Mouse (Mus musculus) testis, adult 2 months (tissue): Measurements from ENCODE around the gene Mbip. TPM values are rescaled to one million over a fixed set of nuclear protein-coding genes. Genes with fewer than 3 reads are reported as not detected.

Experiments
- H3K27ac ChIP-seq: fragments of 200-500 bp; 2 replicates; pipeline ENCODE4 v1.5.1; 2012; ENCODE audit warnings: low read depth, low read length; ENCODE audit not compliant: control insufficient read depth, insufficient read depth
- H3K27me3 ChIP-seq: fragments of 200-500 bp; 2 replicates; pipeline ENCODE4 v1.6.1; 2012; ENCODE audit warnings: mild to moderate bottlenecking, low read length, moderate library complexity; ENCODE audit not compliant: control insufficient read depth, insufficient read depth
- H3K36me3 ChIP-seq: fragments of 200-500 bp; 2 replicates; pipeline ENCODE4 v1.6.1; 2012; ENCODE audit warnings: mild to moderate bottlenecking, low read length; ENCODE audit not compliant: control insufficient read depth, insufficient read depth
- H3K4me1 ChIP-seq: fragments of 200-500 bp; 2 replicates; pipeline ENCODE4 v1.6.1; 2012; ENCODE audit warnings: low read length; ENCODE audit not compliant: control insufficient read depth, insufficient read depth
- H3K4me3 ChIP-seq: fragments of 200-500 bp; 2 replicates; pipeline ENCODE4 v1.5.1; 2012; ENCODE audit warnings: low read depth, mild to moderate bottlenecking, low read length, moderate library complexity, mixed read lengths; ENCODE audit not compliant: control insufficient read depth
- CTCF ChIP-seq: fragments of 200-500 bp; IDR thresholded peaks from 2 replicates; pipeline ENCODE4 v1.5.1; 2012; ENCODE audit warnings: low read depth, mild to moderate bottlenecking, inconsistent platforms, low read length, moderate library complexity; ENCODE audit not compliant: control insufficient read depth, insufficient read depth, insufficient replicate concordance
- POLR2A ChIP-seq: fragments of 200-500 bp; IDR thresholded peaks from 2 replicates; pipeline ENCODE4 v1.6.1; 2012; ENCODE audit warnings: low read depth, mild to moderate bottlenecking, inconsistent platforms, low read length, moderate library complexity; ENCODE audit not compliant: control insufficient read depth
- polyA plus RNA-seq: library from polyadenylated mRNA; depleted of rRNA; stranded (reverse); fragments of >200 nt; gene quantifications from 2 replicates; pipeline ENCODE4 v1.2.3, GENCODE M21; 2012; rRNA removed

Gene Mbip
- 6.4 and 10.1 TPM in 2 replicates for polyA plus RNA-seq

DNA sequence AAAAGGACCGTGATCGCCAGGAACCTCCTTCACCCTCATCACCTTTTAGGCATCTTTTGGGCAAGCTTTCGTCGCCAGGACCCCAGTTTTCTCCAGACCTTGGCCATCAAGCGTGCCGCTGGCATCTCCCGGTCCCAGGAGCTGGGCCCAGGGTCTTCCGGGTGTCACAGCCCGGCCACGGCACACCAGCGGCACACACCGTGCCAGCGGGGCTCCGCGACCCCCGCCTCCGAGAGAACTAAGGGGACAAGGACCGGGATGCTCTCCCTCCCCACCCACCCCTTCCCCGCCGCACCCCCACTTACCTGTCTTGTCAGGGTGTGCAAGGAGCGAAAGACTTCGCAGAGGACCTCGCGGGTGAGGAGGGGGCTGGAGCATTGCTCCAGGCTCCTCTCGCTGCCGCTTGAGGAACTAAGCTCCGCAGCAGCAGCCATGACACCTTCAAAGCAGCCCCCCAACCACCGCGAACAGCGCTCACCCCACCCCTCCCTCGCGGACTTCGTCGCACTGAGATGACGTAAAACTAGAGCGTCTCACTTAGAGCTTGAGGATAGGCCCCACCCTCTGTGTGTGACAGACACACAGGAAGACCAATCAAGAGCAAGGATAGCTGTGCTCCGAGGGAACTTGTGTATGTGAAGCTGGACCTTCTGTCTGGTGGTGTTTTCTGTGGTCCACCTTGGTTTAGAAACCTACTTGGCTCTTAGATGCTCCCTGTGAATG lies at the start of gene Mbip:
Gene Mbip, minus strand, starts transcription at position 528 of the 723 bp plus-strand sequence.
- Histone ChIP-seq H3K4me1 (no peaks in the 10 kb centered on the region), H3K27ac (peak within 1 kb of the TSS; percentile 5; the same call in 1 of the 2 replicates), H3K36me3 (no peaks in the 10 kb centered on the region), H3K27me3 (no peaks in the 10 kb centered on the region), H3K4me3 (peak within 1 kb of the TSS; percentile 96)
- TF ChIP-seq CTCF (no peak), POLR2A (peak; percentile 87)

DNA sequence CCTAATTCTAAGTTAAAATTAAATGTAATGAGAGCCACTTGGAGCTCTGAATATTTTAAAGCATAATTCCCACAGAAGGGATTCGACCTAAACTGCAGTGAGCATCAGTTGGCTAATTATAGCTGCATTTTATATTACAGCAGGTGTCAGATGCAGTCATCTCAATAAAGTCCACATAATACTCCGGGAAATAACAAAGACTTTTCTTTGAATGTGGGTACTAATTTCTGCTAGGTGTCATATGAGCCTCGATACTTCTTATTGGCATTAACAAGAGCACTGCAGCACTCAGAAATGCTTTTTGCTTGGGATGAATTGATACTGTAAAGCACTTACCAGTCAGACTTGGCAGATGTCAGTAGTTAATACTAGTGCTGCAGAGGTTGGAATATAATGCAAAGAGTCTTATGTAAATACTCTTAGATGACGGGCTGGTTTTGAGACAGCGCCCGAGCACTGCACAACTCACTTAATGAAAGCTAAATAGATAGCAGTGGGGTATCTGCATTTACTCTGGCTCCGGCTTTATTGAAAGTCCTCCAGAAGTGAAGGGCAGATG lies 42.0 kb upstream of the Mbip start:
- TF ChIP-seq CTCF (no peak), POLR2A (no peak)
- Histone ChIP-seq H3K36me3 (no peaks in the 10 kb centered on the region), H3K4me3 (no peak overlapping the region), H3K4me1 (no peaks in the 10 kb centered on the region), H3K27me3 (no peaks in the 10 kb centered on the region), H3K27ac (no peak overlapping the region)

DNA sequence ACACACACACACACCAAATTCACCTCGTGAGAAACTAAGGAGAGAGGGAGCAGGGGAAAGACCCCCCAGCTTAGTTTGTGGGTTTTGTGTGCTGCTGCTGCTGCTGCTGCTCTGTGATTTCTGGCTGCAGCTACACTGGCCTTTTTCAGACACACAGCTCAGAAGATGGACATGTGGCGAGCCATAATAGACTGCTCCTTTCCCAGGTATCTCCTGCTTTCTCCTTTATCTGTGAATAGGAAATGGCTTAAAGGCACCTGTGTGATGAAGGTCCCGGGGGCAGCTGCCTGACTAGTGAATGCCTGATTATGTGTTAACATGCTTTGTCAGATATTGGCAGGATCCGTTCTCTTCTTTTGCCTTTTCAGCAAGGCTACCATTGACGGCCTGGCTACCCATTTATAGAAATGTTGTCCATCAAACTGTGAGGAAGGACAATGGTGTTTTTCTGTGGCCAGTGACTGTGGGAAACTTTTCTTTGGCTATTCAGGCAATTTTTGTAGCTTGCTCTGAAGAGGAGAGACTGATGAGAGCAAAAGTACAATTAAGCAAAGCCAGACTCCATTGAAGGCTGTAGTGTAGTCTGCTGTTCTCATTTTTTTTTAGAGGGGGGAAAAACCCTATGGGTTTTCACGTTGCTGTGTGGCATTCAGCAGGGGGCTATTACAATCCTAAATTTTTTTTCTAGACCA lies 41.4 kb upstream of the Mbip start:
- Histone ChIP-seq H3K4me3 (no peak overlapping the region), H3K27ac (no peak overlapping the region), H3K36me3 (no peaks in the 10 kb centered on the region)

DNA sequence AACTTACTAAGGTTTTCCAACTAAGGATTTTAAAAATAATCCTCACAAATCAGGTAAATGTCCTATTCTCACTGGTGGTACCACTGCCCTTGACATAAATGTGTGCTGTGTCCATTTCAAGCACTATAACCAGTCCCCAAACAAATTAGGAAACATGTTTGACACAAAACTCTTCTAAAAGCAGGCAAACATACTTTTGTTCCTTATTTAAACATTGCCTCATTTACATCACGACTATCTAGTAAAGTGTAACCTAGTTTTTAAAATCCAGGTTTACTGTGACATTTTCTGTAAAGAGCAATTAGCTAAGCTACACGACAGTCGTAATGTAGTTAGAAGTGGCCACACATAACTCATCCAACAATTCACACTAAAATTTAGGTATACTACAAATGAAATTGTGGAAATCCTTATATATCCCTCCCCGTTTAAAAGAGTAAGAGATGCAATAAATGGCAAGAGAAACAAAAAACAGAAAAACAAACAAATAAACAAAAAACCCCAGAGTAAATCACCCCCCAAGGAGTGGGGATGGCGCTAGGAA lies 851 bp downstream of the Mbip start:
- peak overlapping the region; percentile 5; the same call in 1 of the 2 replicates for H3K27ac ChIP-seq

More for the DNA sequence above, 41.4 kb upstream of the Mbip start:
- Histone ChIP-seq H3K27me3 (no peaks in the 10 kb centered on the region), H3K4me1 (no peaks in the 10 kb centered on the region)
- no peak for TF ChIP-seq CTCF
- TF ChIP-seq POLR2A = no peak

DNA sequence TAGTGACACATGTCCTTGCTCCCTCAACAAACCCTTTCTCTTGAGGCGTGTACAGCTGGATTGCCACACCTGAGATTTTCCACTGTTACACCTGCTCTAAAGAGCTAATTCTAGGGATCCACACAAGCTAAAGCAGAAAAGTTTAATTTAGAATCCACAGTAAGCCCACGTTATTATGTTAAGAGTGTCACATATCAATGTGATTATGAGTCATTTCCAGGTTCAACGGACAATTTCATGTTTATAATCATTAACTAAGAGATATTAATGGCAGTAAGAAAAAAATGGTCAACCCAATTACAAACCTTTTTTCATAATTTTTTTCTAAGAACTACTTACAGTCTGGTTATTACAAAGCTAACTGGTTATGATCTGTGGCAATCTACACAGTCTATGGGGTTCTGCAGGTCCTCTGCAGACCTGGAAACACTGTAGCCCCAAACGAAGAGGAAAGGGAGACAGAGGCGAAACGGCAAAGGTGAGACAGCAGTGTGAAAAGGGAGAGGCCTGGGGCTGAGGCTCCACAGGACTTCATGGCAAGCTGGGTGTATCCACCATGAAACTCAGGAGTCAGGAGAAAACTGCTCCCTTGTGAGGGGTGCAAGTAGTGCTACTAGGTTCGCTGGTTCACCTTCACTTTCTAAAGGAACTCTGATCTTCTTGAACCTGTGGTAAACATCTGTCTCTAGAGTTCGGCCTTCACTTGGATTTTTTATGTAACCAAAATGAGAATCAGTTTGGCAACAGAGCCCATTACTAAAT lies 6.2 kb downstream of the Mbip start:
- H3K4me1 ChIP-seq = no peaks in the 10 kb centered on the region
- no peaks in the 10 kb centered on the region for H3K27me3 ChIP-seq
- H3K27ac ChIP-seq = no peak overlapping the region
- no peak overlapping the region for H3K4me3 ChIP-seq
- no peak for TF ChIP-seq POLR2A
- no peak for TF ChIP-seq CTCF
- H3K36me3 ChIP-seq = no peaks in the 10 kb centered on the region; the same call in 1 of the 2 replicates

More for the DNA sequence above, 851 bp downstream of the Mbip start:
- no peaks in the 10 kb centered on the region for H3K36me3 ChIP-seq
- TF ChIP-seq CTCF (no peak), POLR2A (no peak)
- no peaks in the 10 kb centered on the region for H3K27me3 ChIP-seq
- peak overlapping the region; percentile 96 for H3K4me3 ChIP-seq
- no peaks in the 10 kb centered on the region for H3K4me1 ChIP-seq

DNA sequence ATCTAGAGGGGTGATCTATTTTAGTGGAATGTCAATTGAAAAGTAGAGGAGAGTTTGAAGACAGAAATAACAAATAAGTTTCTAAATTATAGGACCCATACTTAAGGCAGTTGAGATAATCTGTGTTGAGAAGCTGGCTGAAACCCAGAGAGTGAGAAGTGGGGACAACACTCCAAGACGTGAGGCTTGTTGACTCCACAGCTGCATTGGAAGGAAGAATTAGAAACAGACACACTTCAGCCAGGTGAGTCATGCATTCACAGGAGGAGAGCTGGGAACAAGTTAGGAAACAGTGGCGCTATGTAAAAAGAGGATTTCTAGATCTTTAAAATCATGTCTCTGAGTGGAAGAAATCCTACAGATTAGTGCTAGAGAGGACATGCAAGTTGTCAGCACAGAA lies 12.2 kb downstream of the Mbip start:
- TF ChIP-seq POLR2A (no peak), CTCF (no peak)
- H3K4me3 ChIP-seq = no peak overlapping the region
- H3K27me3 ChIP-seq = no peaks in the 10 kb centered on the region
- H3K36me3 ChIP-seq = no peaks in the 10 kb centered on the region; the same call in 1 of the 2 replicates
- no peak overlapping the region for H3K27ac ChIP-seq
- no peaks in the 10 kb centered on the region for H3K4me1 ChIP-seq
